10 mouse cellular contexts compared by ENCODE assay signal in the genomic region with DNA sequence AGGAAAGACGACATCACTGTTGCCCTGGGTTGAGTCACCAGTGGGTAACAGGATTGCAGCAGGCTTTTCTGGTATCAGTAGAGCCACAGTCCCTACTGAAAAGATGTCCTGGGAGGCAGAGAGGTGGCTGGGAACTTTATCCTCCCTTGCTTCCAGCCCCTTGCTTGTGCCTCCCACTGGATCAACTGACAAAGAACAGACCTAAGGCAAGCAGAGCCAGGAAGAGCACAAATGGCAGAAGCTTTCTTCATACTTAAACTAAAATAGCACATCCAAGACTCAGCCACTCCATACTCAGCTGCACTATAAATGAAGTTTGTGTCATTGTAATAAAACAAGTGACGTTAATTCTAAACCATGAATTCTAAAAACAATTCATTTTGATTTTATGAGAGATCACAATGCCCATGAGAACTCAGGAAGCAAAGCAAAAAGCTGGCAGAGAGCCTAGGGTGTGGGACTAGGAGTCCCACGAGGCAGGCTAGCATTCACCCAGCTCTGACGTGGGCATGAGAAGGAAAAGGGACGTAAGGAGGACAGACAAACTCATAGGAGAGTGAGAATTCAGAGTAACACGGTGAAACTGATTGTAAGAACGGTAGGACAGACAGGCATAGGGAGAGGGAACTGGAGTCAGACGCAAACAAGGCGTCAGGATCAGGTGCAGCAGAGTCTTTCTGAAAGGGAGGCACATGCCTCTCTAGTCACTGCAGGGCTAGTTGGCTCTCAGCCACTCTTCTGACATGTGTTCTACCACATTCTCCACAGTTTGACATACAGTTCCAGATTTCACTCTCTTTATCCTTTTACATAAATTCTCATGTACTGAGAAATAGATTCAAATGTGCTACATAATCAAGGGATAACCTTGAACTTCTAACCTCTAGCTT. TPM values are rescaled to one million over a fixed set of nuclear protein-coding genes. Genes with fewer than 3 reads are reported as not detected.
DNase-seq lines count a peak whose midpoint lies in the region; ATAC-seq and TF ChIP-seq lines count a peak whose summit lies in the region.
"Had no signal": no experiment of that assay in that cellular context is flagged by ENCODE, and none has a peak within 500 bp of the region (broad histone marks: within the 10 kb centered on the region; RNA-seq: fewer than 3 reads in every experiment).

No protein-coding gene starts in this region.

- H3K9ac ChIP-seq in lung, embryonic 15.5 days, result no peak overlapping the region
- H3K9ac ChIP-seq in stomach, embryonic 16.5 days (ENCODE audit: low read length), result no peak overlapping the region
- H3K9ac ChIP-seq in midbrain, embryonic 16.5 days (ENCODE audit: low read depth, low read length), result no peak overlapping the region
- H3K9ac ChIP-seq: forebrain, embryonic 15.5 days; liver, embryonic 14.5 days had no signal

- no peaks in the 10 kb centered on the region for H3K4me1 ChIP-seq in lung, embryonic 15.5 days
- H3K4me1 ChIP-seq in lung, adult 2 months (ENCODE audit: control insufficient read depth, insufficient read depth, low read length), result 0 out of 2 replicates have a peak, but pooled peaks cover 3% of the 10 kb centered on the region
- H3K4me1 ChIP-seq in stomach, embryonic 16.5 days (ENCODE audit: control insufficient read depth, insufficient read depth, low read length), result no peaks in the 10 kb centered on the region
- H3K4me1 ChIP-seq in midbrain, embryonic 16.5 days (ENCODE audit: control insufficient read depth, insufficient read depth, low read length), result no peaks in the 10 kb centered on the region

- 0 out of 2 replicates have a peak overlapping the region, but pooled peaks have one; percentile 6 for H3K27ac ChIP-seq in lung, embryonic 15.5 days
- peak overlapping the region; percentile 56; the same call in 1 of the 2 replicates for H3K27ac ChIP-seq in stomach, embryonic 16.5 days (ENCODE audit: low read length)
- H3K27ac ChIP-seq in midbrain, embryonic 16.5 days (ENCODE audit: low read length), result no peak overlapping the region
- H3K27ac ChIP-seq: forebrain, embryonic 15.5 days; liver, embryonic 14.5 days had no signal

- no peak for DNase-seq in frontal cortex, postnatal 10 days (ENCODE audit: low spot score in 2 of 2)
- no peak for DNase-seq in lung, adult 2 months
- DNase-seq in heart, postnatal 14 days, result peak; percentile 12 to 16
- DNase-seq in gastrocnemius, postnatal 14 days, result no peak

- no peak for TF ChIP-seq POLR2A in lung, adult 2 months (IDR thresholded peaks at IDR 0.05; ENCODE audit: borderline replicate concordance, extremely low read depth, low read depth, low read length)

- H3K4me3 ChIP-seq in lung, embryonic 15.5 days, result no peak overlapping the region
- no peak overlapping the region for H3K4me3 ChIP-seq in lung, adult 2 months (replicated peaks; ENCODE audit: extremely low read depth, low read depth, low read length)
- no peak overlapping the region for H3K4me3 ChIP-seq in stomach, embryonic 16.5 days (replicated peaks; ENCODE audit: low read length)
- H3K4me3 ChIP-seq in midbrain, embryonic 16.5 days (ENCODE audit: low read depth, low read length), result no peak overlapping the region
- H3K4me3 ChIP-seq: forebrain, embryonic 15.5 days had no signal

- H3K36me3 ChIP-seq in lung, embryonic 15.5 days, result peaks cover 35% of the 10 kb centered on the region
- H3K36me3 ChIP-seq in stomach, embryonic 16.5 days (ENCODE audit: control insufficient read depth, insufficient read depth, low read length), result peaks cover 11% of the 10 kb centered on the region; the same call in 1 of the 2 replicates
- peaks cover 18% of the 10 kb centered on the region for H3K36me3 ChIP-seq in midbrain, embryonic 16.5 days (ENCODE audit: control insufficient read depth, insufficient read depth, low read length)

- no peak for TF ChIP-seq CTCF in lung, adult 2 months (IDR thresholded peaks at IDR 0.05; ENCODE audit: insufficient read depth, low read length)

- no peaks in the 10 kb centered on the region for H3K9me3 ChIP-seq in lung, embryonic 15.5 days
- H3K9me3 ChIP-seq in stomach, embryonic 16.5 days (replicated peaks; ENCODE audit: control insufficient read depth, low read length), result no peaks in the 10 kb centered on the region
- H3K9me3 ChIP-seq in midbrain, embryonic 16.5 days (replicated peaks; ENCODE audit: control insufficient read depth, low read length, poor library complexity, severe bottlenecking), result no peaks in the 10 kb centered on the region
- H3K9me3 ChIP-seq: forebrain, embryonic 15.5 days had no signal

- intact Hi-C loops in heart, postnatal 14 days (cut with DNase I), result no loop called here
- intact Hi-C loops in gastrocnemius, postnatal 14 days (cut with DNase I; ENCODE audit: low total_unique reads), result no loop called here

- peak; percentile 54 for ATAC-seq in frontal cortex, adult (ENCODE audit: low TSS enrichment)
- ATAC-seq in lung, embryonic 15.5 days (ENCODE audit: borderline replicate concordance, extremely low read depth, low FRiP score, low TSS enrichment), result no peak
- ATAC-seq in stomach, embryonic 16.5 days (ENCODE audit: insufficient read depth, low FRiP score), result peak; percentile 68; the same call in 1 of the 2 replicates
- no peak for ATAC-seq in midbrain, embryonic 16.5 days
- ATAC-seq: forebrain, embryonic 15.5 days had no signal

- H3K27me3 ChIP-seq in lung, embryonic 15.5 days, result no peaks in the 10 kb centered on the region
- H3K27me3 ChIP-seq in stomach, embryonic 16.5 days (ENCODE audit: control insufficient read depth, insufficient read depth, low read length), result no peaks in the 10 kb centered on the region
- no peaks in the 10 kb centered on the region for H3K27me3 ChIP-seq in midbrain, embryonic 16.5 days (ENCODE audit: control insufficient read depth, insufficient read depth, low read depth, low read length)
- H3K27me3 ChIP-seq: forebrain, embryonic 15.5 days had no signal

- H3K4me2 ChIP-seq in lung, embryonic 15.5 days, result no peak overlapping the region
- no peak overlapping the region for H3K4me2 ChIP-seq in stomach, embryonic 16.5 days (ENCODE audit: low read depth, low read length)
- H3K4me2 ChIP-seq in midbrain, embryonic 16.5 days (ENCODE audit: low read length), result no peak overlapping the region
- H3K4me2 ChIP-seq: forebrain, embryonic 15.5 days had no signal

- 85% methylated on average over 9 of the region's 9 CpGs for WGBS in lung, embryonic 15.5 days
- WGBS in lung, adult 2 months, result 56% methylated on average over 9 of the region's 9 CpGs
- 69% methylated on average over 9 of the region's 9 CpGs for WGBS in stomach, embryonic 16.5 days
- 84% methylated on average over 9 of the region's 9 CpGs for WGBS in midbrain, embryonic 16.5 days

RNA-seq across cellular contexts. Expression of a gene that starts 21.3 kb away (rescaled TPM):
- polyA plus RNA-seq in lung, embryonic 15.5 days (2015; fragmentation: Nextera tagmentation; extraction: Ambion mirVana), result 2.8 and 3.8 TPM in 2 replicates
- polyA plus RNA-seq in lung, adult 2 months (2012; rRNA removed), result 3.9 and 4.0 TPM in 2 replicates
- total RNA-seq in heart, postnatal 14 days (2021), result 10 to 100 TPM; 12.0 to 14.3 TPM
- 2.0 and 2.4 TPM in 2 replicates for polyA plus RNA-seq in stomach, embryonic 16.5 days (2015; fragmentation: Nextera tagmentation; extraction: Ambion mirVana)
- total RNA-seq in gastrocnemius, postnatal 14 days (2021), result 1 to 10 TPM; 7.8 to 8.6 TPM
- polyA plus RNA-seq in midbrain, embryonic 16.5 days (2015; fragmentation: Nextera tagmentation; extraction: Ambion mirVana), result 11.1 and 12.4 TPM in 2 replicates

RNA-seq across cellular contexts. Expression of a gene that starts 21.8 kb away (rescaled TPM):
- 7.1 and 7.5 TPM in 2 replicates for polyA plus RNA-seq in lung, embryonic 15.5 days (2015; fragmentation: Nextera tagmentation; extraction: Ambion mirVana)
- 14.4 and 15.6 TPM in 2 replicates for polyA plus RNA-seq in lung, adult 2 months (2012; rRNA removed)
- total RNA-seq in heart, postnatal 14 days (2021), result 10 to 100 TPM; 15.7 to 17.1 TPM
- 5.2 and 5.3 TPM in 2 replicates for polyA plus RNA-seq in stomach, embryonic 16.5 days (2015; fragmentation: Nextera tagmentation; extraction: Ambion mirVana)
- total RNA-seq in gastrocnemius, postnatal 14 days (2021), result 1 to 10 TPM; 5.0 to 5.8 TPM
- 5.2 and 6.0 TPM in 2 replicates for polyA plus RNA-seq in midbrain, embryonic 16.5 days (2015; fragmentation: Nextera tagmentation; extraction: Ambion mirVana)

Comparison
In these comparisons a context has a peak if more than half of its experiments do, and no peak if none do; other contexts are left out.
1. ATAC-seq: peak in frontal cortex, adult (single experiment) and stomach, embryonic 16.5 days (single experiment); none in lung, embryonic 15.5 days (single experiment) and midbrain, embryonic 16.5 days (single experiment).
2. DNase-seq: peak in heart, postnatal 14 days (2 of 2); none in frontal cortex, postnatal 10 days (0 of 2), lung, adult 2 months (single experiment) and gastrocnemius, postnatal 14 days (single experiment).